Mouse (Mus musculus): ENCODE data around the gene Cntn4. TPM values are rescaled to one million over a fixed set of nuclear protein-coding genes. Genes with fewer than 3 reads are reported as not detected.

Gene Cntn4
- polyA plus RNA-seq, 1 experiment from 2014 or later: 26.0 TPM

DNA sequence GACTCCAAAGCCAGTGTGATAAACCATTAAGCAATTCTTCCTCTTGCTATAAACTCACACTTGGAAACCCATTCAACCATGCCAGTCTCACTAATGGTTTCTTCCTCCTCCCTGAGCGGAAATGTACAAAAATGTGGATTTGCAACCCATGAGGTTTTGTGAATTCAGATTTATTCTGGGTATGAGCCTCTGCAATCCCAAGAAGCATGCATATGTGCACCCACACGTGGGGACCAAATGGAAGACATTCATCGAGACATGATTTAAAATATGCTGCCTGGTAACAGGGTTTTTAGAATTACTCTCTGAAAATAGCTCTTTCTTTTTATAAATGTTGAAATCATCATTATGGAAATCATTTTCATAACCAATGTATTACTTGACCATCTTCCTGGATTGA lies 754.0 kb downstream of the Cntn4 start:
- H3K4me3 ChIP-seq: no peak overlapping the region
- WGBS: 79% methylated on average over 3 of the region's 3 CpGs
- H3K27me3 ChIP-seq: no peaks in the 10 kb centered on the region
- no peaks in the 10 kb centered on the region for H3K36me3 ChIP-seq
- no peaks in the 10 kb centered on the region for H3K4me1 ChIP-seq (replicated peaks)
- ATAC-seq (ENCODE audit: low read depth): no peak
- no peak overlapping the region for H3K4me2 ChIP-seq
- no peak overlapping the region for H3K9ac ChIP-seq
- no peak overlapping the region for H3K27ac ChIP-seq (replicated peaks)
- no peaks in the 10 kb centered on the region for H3K9me3 ChIP-seq

DNA sequence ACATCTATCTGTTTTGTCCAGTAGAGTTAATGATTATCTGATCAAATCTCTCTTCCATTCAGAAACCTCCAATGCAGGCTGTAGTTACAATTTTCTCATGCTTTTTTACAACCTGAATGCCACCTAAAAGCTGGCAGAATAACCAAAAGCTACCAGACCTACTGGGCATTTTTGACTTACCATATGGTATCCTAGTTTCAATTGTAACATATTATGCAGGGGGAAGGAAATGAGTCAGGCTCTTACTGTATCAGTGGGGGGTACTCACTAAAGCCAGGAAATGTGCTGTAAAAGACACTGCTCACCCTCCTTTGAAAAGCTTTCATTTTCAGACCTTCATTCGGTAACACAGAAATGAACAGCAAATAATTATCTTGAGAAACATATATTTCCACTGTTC lies 763.3 kb downstream of the Cntn4 start:
- H3K9me3 ChIP-seq: no peaks in the 10 kb centered on the region
- H3K4me2 ChIP-seq: no peak overlapping the region

DNA sequence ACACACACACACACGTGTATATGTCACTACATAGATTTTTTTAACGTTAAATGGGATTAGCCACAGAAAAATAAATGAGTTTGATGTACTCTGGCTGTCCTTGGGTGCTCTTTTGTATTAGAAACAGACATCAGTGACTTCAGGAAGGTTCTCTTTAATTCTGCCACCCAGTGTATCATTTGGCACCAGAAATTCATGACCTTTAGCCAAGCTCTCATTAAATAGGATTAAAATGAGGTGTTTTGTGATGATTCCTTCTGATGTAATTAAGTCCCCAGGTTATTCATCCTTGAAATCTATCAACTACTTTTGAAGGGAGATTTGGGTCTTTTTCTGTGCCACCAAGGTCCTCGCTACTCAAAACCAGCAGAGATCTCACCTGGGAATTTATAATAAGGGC lies 763.8 kb downstream of the Cntn4 start:
- H3K27ac ChIP-seq (replicated peaks): 0 out of 2 replicates have a peak overlapping the region, but pooled peaks have one; percentile 23
- 77% methylated on average over 3 of the region's 3 CpGs for WGBS
- no peak overlapping the region for H3K4me2 ChIP-seq
- H3K27me3 ChIP-seq: no peaks in the 10 kb centered on the region
- H3K4me3 ChIP-seq: no peak overlapping the region
- no peak overlapping the region for H3K9ac ChIP-seq
- ATAC-seq (ENCODE audit: low read depth): no peak
- H3K9me3 ChIP-seq: no peaks in the 10 kb centered on the region
- no peaks in the 10 kb centered on the region for H3K36me3 ChIP-seq
- peaks cover 13% of the 10 kb centered on the region; the same call in 1 of the 2 replicates for H3K4me1 ChIP-seq (replicated peaks)

More for the DNA sequence above, 763.3 kb downstream of the Cntn4 start:
- Histone ChIP-seq H3K27ac (replicated peaks) (no peak overlapping the region), H3K36me3 (no peaks in the 10 kb centered on the region), H3K9ac (no peak overlapping the region), H3K4me1 (replicated peaks) (peaks cover 13% of the 10 kb centered on the region; the same call in 1 of the 2 replicates), H3K27me3 (no peaks in the 10 kb centered on the region), H3K4me3 (no peak overlapping the region)
- ATAC-seq (ENCODE audit: low read depth): no peak
- WGBS: 46% methylated on average over 1 of the region's 1 CpGs

GRCm38 (mm10) chr6:106454131-106454838 lies 776.8 kb downstream of the Cntn4 start:
- no peak overlapping the region for H3K9ac ChIP-seq
- H3K9me3 ChIP-seq: no peaks in the 10 kb centered on the region
- H3K27me3 ChIP-seq: no peaks in the 10 kb centered on the region
- H3K36me3 ChIP-seq: no peaks in the 10 kb centered on the region
- H3K4me1 ChIP-seq (replicated peaks): 0 out of 2 replicates have a peak, but pooled peaks cover 5% of the 10 kb centered on the region
- ATAC-seq (ENCODE audit: low read depth): no peak
- no peak overlapping the region for H3K4me3 ChIP-seq
- no peak overlapping the region for H3K4me2 ChIP-seq
- 59% methylated on average over 3 of the region's 3 CpGs for WGBS
- 0 out of 2 replicates have a peak overlapping the region, but pooled peaks have one; percentile 46 for H3K27ac ChIP-seq (replicated peaks)

DNA sequence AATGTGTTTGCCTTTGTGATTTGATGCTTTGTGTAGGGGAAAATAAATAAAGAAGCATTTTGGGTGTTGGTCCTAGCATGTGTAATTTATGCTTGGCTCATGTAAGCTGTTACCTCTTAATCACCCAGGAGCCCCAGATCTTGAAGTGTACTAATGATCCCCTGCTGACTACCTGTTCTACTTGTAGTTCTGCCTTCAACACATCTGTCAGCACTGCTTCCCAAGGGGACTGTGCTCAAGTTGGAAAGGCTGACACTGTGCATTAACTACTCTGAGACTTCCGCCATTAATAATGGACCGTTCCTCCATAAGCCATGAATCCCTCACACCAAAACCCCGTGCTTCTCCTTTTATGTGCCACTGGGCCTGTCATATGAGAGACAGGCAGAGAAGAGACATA lies 778.2 kb downstream of the Cntn4 start:
- H3K4me2 ChIP-seq: no peak overlapping the region
- H3K27me3 ChIP-seq: no peaks in the 10 kb centered on the region
- 66% methylated on average over 3 of the region's 3 CpGs for WGBS
- H3K9me3 ChIP-seq: no peaks in the 10 kb centered on the region
- H3K36me3 ChIP-seq: no peaks in the 10 kb centered on the region
- ATAC-seq (ENCODE audit: low read depth): no peak
- no peak overlapping the region for H3K27ac ChIP-seq (replicated peaks)
- H3K4me1 ChIP-seq (replicated peaks): 0 out of 2 replicates have a peak, but pooled peaks cover 5% of the 10 kb centered on the region
- no peak overlapping the region for H3K9ac ChIP-seq
- no peak overlapping the region for H3K4me3 ChIP-seq

DNA sequence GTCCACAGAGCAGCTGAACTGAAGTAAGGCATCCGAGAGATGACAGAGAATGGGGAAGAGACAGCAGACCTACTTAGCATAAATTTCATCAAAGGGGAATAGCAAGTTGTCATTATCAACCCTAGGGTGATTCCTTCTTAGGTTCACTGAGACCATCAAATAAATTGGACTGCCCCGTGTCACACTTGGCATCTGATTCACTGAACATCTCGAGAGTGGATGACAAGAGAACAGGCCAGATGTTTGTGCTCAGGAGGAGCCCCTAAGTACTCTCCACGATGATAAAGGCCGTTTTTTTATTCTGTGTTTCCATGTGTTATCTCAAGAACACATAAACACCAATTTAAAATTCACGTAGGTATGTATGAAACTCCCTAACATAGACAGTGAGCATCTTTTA lies 780.7 kb downstream of the Cntn4 start:
- ATAC-seq (ENCODE audit: low read depth): no peak
- Histone ChIP-seq H3K36me3 (no peaks in the 10 kb centered on the region), H3K9ac (no peak overlapping the region), H3K4me3 (no peak overlapping the region), H3K4me1 (replicated peaks) (0 out of 2 replicates have a peak, but pooled peaks cover 5% of the 10 kb centered on the region), H3K9me3 (no peaks in the 10 kb centered on the region), H3K27ac (replicated peaks) (no peak overlapping the region), H3K27me3 (no peaks in the 10 kb centered on the region), H3K4me2 (no peak overlapping the region)
- 73% methylated on average over 6 of the region's 6 CpGs for WGBS

GRCm38 (mm10) chr6:106462403-106462802 lies 784.9 kb downstream of the Cntn4 start:
- no peak overlapping the region for H3K4me3 ChIP-seq
- no peak overlapping the region for H3K9ac ChIP-seq
- peaks cover 6% of the 10 kb centered on the region for H3K4me1 ChIP-seq (replicated peaks)
- no peaks in the 10 kb centered on the region for H3K27me3 ChIP-seq
- H3K4me2 ChIP-seq: no peak overlapping the region
- no peak for ATAC-seq (ENCODE audit: low read depth)
- H3K36me3 ChIP-seq: no peaks in the 10 kb centered on the region
- H3K27ac ChIP-seq (replicated peaks): no peak overlapping the region
- H3K9me3 ChIP-seq: no peaks in the 10 kb centered on the region
- whole genome bisulfite sequencing: 91% methylated on average over 6 of the region's 6 CpGs

GRCm38 (mm10) chr6:106463857-106464256 lies 786.4 kb downstream of the Cntn4 start:
- Histone ChIP-seq H3K4me1 (replicated peaks) (peaks cover 6% of the 10 kb centered on the region), H3K4me2 (no peak overlapping the region), H3K36me3 (no peaks in the 10 kb centered on the region), H3K9me3 (no peaks in the 10 kb centered on the region), H3K9ac (no peak overlapping the region), H3K4me3 (no peak overlapping the region), H3K27me3 (no peaks in the 10 kb centered on the region), H3K27ac (replicated peaks) (no peak overlapping the region)
- WGBS: 89% methylated on average over 2 of the region's 2 CpGs
- no peak for ATAC-seq (ENCODE audit: low read depth)

- Histone ChIP-seq H3K9me3 (no peaks in the 10 kb centered on the region), H3K27me3 (no peaks in the 10 kb centered on the region), H3K4me2 (no peak overlapping the region), H3K4me3 (no peak overlapping the region), H3K27ac (replicated peaks) (no peak overlapping the region), H3K36me3 (no peaks in the 10 kb centered on the region), H3K9ac (no peak overlapping the region), H3K4me1 (replicated peaks) (peaks cover 6% of the 10 kb centered on the region)
- no peak; the same call in 1 of the 2 replicates for ATAC-seq (ENCODE audit: low read depth)
- WGBS: 26% methylated on average over 2 of the region's 2 CpGs
These were observed 788.3 kb downstream of the Cntn4 start for GRCm38 (mm10) chr6:106465766-106466165.

DNA sequence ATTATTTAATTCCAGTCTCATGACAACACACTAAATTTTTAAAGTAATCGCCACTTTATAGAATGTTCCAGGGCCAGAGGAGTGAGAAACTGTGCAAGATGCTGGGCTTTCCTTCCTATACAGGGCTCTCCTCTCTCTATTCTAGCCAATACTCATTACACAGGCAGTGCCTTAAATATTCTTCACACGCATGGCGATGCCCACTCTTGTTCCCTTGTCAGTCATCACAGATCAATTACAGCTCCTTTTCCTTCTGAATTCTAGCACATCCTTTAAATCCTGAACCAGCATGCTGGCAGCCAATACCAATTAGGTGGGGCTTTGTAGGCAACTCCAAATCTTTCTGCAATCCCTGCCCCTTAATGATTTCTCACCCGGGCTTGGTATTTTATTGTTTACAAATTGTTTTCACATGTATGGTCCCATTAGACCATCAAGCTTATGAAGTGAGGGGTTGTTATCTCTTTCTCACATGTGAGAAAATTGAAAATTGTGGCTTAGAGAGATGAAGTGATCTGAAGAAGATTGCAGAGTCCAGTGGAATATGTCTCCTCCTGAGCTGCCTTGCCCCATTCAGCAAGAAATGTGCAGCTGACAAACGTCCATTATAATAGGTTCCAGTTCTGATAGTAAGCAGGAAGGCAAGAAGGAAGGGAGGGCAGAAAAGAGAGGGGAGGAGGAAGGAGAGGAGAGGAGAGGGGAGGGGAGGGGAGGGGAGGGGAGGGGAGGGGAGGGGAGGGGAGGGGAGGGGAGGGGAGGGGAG lies 789.0 kb downstream of the Cntn4 start:
- H3K4me3 ChIP-seq: no peak overlapping the region
- peaks cover 6% of the 10 kb centered on the region for H3K4me1 ChIP-seq (replicated peaks)
- WGBS: 49% methylated on average over 5 of the region's 5 CpGs
- no peaks in the 10 kb centered on the region for H3K9me3 ChIP-seq
- H3K27ac ChIP-seq (replicated peaks): peak overlapping the region; percentile 61
- no peak overlapping the region for H3K4me2 ChIP-seq
- peak; percentile 59; the same call in 1 of the 2 replicates for ATAC-seq (ENCODE audit: low read depth)
- H3K9ac ChIP-seq: no peak overlapping the region
- no peaks in the 10 kb centered on the region for H3K36me3 ChIP-seq
- H3K27me3 ChIP-seq: no peaks in the 10 kb centered on the region

DNA sequence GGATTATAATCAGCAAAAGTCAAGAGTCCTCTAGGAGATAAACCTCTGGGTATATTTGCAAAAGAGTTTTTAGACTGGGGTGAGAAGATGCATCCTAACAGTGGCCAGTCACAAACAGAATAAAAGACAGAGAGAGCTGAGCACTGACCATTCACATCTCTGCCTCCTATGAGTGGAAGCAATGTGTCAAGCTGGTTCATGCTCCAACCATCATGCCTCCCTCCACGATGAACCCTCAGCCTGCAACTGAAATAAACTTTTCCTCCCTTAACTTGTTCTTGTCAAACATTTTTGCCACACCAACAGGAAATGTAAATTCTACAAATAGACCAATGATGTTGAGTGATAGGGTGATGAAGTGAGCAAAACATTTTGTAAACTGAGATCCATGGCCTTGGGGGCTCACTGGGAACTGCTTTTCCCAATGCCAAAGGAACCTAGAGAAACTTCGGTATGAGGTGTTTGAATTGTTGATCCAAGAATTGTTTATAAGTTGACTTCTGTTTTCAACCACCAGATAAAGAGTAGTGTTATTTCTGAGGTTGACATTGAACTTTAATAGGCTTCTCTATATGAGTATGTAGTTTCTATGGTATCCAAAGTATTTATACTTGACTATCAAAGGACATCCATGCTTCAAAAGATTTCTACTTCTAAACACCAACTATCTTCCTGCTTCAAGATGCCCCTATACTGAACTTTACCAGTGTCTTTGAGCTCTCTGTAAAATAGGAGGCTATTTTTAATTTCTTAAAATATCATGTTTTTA lies 794.6 kb downstream of the Cntn4 start:
- Histone ChIP-seq H3K36me3 (no peaks in the 10 kb centered on the region), H3K27ac (replicated peaks) (no peak overlapping the region), H3K4me3 (no peak overlapping the region), H3K9me3 (no peaks in the 10 kb centered on the region), H3K4me2 (no peak overlapping the region), H3K9ac (no peak overlapping the region), H3K4me1 (replicated peaks) (no peaks in the 10 kb centered on the region), H3K27me3 (no peaks in the 10 kb centered on the region)
- WGBS: 93% methylated on average over 2 of the region's 2 CpGs
- no peak for ATAC-seq (ENCODE audit: low read depth)

- no peak overlapping the region for H3K9ac ChIP-seq
- no peak overlapping the region for H3K4me3 ChIP-seq
- no peaks in the 10 kb centered on the region for H3K4me1 ChIP-seq (replicated peaks)
- no peaks in the 10 kb centered on the region for H3K36me3 ChIP-seq
- no peak overlapping the region for H3K27ac ChIP-seq (replicated peaks)
- ATAC-seq (ENCODE audit: low read depth): no peak
- no peaks in the 10 kb centered on the region for H3K9me3 ChIP-seq
- H3K4me2 ChIP-seq: no peak overlapping the region
- no peaks in the 10 kb centered on the region for H3K27me3 ChIP-seq
- 92% methylated on average over 2 of the region's 2 CpGs for WGBS
These were observed 796.4 kb downstream of the Cntn4 start for GRCm38 (mm10) chr6:106473871-106474270.

Data from neural tube, embryonic 13.5 days (tissue).